Mouse (Mus musculus) telencephalon, adult 2 months (tissue): Measurements from ENCODE around the gene Jagn1.

Source experiments
- DNase-seq: peaks from one replicate; pipeline ENCODE4 v3.0.0-alpha.2; 2011; ENCODE audit warnings: low read depth, low spot score

The Jagn1 gene

DNA sequence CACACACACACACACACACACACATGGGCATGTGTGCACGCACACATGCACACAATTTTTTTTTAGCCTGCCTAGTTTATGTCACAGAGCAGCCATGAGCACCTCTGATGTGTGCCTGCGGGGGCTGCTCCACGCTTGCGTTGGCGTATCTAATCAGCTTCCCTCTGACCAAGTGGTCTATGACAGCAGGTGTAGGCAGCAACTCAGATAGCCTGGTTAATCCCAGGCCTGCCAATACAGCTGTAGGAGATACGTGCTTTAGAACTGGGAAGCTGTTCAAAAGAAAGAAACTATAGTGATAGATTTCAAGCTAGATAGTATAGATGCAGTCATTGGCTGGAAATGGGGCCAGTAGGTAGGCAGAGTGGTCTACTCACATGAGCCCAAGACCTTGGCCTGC, 31.3 kb downstream of the Jagn1 start:
- no peak for DNase-seq

DNA sequence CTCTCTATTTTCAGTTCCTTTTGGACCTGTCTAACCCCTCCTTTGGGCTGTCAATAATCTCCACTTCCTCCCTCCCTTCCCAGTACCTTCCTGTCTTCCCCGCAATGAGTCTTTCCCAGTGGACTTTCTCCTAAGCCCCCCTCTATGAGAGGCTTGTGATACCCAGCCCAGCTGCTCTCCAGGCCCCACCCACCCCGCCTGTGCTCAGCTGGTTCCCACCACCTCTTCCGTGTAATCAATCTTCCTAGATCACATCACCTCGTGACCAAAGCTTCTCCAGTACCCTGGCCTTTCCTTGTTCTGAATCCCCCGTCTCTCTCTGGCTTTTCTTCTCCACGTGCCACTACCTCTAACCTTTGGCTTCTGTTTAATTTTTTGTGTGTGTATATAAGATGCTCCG, 35.0 kb downstream of the Jagn1 start:
- DNase-seq, result no peak

DNA sequence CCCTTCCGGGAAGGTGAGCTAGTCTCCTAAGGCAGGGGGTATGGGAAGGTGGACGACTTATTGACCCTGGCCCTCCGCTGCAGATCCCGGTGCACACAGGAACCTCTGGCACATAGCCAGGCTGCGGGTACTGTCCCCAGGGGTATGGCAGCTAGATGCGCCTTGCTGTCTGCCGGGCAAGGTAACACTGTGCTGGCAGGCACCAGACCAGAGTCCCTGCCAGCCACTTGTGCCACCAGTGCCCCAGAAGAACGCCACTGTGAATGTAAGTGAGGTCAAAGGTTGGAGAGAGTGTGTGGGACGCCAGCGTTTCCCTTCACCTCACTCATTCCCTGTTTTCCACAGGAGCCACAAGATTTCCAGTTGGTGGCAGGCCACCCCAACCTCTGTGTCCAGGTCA, 36.5 kb downstream of the Jagn1 start:
- DNase-seq, result no peak

DNA sequence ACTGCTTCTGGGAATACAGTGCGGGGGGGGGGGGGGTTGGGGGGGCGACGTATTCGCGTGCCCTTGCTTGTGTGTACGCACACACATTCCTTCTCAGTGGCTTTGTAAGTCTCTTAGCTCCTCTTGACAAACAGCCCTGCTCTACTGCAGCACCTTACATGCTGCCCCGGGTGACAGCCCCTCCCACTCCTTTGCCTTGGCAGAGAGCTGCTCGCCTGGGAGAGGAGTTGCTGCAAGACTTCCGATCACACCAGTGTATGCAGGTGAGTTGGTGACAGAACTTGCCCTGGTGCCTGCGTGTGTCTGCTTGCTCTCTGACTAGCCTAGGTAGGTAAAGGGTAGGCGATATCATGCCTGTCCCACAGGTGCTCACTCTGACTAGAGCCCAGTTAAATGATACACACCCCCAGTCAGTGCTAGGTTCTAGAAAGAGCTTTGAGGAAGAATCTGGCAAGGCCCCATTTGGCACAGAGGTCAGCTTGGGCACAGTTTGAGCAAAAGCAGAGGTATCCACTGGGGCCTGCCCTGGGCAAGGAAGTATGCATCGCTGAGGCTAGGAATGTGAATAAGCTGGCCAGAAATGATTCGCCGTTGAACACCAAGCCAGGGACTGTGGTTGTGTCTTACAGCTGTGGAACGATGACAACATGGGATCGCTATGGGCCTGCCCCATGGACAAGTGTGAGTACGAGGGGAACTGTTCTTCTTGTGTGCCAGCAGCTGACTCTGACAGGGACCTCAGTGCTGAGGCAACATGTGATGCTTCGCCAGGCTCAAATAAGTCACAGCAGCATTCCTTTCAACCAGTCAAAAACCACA, 38.4 kb downstream of the Jagn1 start:
- DNase-seq, result no peak

DNA sequence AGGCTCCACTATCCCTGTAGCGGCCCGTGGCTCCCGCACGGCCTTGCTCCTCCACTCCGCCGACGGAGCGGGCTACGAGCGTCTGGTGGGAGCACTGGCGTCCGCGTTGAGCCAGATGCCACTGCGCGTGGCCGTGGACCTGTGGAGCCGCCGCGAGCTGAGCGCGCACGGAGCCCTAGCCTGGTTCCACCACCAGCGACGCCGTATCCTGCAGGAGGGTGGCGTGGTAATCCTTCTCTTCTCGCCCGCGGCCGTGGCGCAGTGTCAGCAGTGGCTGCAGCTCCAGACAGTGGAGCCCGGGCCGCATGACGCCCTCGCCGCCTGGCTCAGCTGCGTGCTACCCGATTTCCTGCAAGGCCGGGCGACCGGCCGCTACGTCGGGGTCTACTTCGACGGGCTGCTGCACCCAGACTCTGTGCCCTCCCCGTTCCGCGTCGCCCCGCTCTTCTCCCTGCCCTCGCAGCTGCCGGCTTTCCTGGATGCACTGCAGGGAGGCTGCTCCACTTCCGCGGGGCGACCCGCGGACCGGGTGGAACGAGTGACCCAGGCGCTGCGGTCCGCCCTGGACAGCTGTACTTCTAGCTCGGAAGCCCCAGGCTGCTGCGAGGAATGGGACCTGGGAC, 40.2 kb downstream of the Jagn1 start:
- no peak for DNase-seq

DNA sequence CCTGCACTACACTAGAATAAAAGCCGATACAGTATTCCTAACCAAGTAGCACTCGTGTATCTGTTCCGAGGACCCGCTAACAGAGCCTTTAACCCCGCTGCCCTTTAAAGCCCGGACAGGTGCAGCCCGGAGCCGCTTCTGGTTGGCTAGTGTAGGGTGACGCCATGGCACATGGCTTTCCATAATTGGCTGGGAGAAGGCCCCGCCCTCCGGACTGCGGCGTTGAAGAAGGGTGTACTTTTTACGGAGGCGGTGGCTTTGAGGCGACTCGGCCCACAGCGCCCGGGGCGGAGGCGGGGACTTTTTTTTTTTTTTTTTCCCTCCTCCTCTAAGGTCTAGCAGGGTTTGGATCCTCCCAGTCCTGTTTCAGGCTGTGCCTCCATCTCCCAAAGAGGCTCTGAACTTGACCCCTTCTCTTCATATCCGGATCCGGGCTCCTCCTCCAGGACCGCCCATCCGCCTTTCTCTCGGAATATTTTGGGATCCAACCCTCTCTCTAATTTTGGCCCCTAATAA, 40.8 kb downstream of the Jagn1 start, which contains the start of gene Creld1:
Creld1 (plus strand) TSS at position 198 of the 516 bp plus-strand sequence.
- DNase-seq, result peak; percentile 97

- no peak for DNase-seq
Observed at GRCm38 (mm10) chr6:113483729-113484128, 41.4 kb downstream of the Jagn1 start.

DNA sequence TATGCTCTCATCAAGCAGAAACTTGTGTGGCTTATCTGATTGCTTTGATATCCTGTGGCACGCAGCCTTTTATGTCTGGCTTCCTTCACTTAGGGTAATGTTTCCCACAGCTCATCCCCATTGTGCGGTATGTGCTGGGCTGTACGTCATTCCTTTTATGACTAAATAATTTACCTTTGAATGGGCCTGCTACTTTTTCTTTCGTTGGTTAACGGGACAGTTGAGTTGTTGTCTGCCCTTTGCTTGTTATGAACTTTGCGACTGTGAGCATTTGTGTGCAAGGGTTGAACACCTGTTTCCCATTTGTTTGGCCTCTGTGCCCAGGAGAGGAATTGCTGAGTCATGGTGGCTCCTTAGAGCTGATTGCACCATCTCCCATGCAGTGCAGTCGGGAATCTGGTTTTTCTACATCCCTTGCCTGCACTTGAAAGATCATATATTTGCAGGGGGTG, 44.8 kb downstream of the Jagn1 start:
- no peak for DNase-seq

DNA sequence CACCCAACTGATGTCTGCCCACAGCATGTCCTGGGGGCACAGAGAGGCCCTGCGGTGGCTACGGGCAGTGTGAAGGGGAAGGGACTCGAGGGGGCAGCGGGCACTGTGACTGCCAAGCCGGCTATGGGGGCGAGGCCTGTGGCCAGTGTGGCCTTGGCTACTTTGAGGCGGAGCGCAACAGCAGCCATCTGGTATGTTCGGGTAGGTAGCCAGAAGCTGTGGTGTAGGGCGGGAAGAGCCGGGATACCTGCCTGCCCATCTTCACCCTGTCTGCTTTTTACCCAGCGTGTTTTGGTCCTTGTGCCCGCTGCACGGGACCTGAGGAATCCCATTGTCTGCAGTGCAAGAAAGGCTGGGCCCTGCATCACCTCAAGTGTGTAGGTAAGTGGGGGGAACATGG, 47.0 kb downstream of the Jagn1 start:
- DNase-seq, result no peak

GRCm38 (mm10) chr6:113492101-113492864, 49.9 kb downstream of the Jagn1 start:
- DNase-seq, result no peak

GRCm38 (mm10) chr6:113494258-113494788, 52.0 kb downstream of the Jagn1 start:
- no peak for DNase-seq

DNA sequence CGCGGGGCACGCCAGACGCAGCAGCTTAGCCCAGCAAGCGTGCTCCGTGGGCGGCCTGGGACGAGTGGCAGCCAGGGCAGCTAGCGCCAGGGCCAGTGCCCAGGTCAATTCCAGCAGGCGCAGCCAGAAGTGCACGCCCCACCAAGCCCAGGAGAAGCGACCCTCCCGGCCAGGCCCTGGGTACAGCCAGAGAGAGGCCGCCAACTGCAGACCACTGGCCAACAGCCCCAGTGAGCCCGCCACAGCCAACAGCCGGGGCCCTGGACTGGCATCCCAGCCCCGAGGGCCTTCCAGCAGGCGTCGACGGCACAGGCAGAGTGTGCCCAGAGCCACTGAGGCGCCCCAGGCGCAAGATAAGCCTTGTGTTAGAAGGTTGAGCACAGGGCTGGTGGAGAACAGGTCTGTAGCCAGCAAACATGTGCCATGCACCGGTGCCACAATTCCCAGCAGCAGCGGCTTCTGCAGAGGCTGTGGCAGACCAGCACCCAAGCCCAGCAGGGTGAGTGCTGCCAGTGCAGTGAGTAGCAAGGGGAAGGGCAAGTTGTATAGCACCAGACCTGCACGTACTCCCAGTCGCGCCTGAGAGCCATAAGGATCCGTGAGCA, 52.8 kb downstream of the Jagn1 start:
- no peak for DNase-seq
